Mouse (Mus musculus): ENCODE data around the gene Igf2bp2.

Igf2bp2 gene

DNA sequence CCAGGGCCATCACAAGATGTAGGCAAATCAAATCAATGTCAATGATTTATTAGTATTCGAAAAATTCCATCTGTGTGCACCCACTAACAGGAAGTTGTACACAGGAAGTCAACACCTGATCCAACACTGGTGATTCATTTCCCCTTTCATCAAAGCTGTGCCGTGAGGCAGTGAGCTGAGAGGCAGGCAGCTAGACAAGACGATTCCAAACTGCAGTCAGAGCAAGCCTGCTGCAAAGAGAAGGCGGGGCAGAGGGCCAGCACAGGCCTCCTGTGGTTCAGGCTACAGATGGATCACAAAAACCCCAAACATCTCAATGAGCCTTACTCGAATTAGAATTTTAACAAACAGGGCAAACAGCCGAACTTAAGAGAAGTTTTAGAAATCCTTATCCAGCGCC is 65.4 kb downstream of the Igf2bp2 start:
- no peak for DNase-seq

DNA sequence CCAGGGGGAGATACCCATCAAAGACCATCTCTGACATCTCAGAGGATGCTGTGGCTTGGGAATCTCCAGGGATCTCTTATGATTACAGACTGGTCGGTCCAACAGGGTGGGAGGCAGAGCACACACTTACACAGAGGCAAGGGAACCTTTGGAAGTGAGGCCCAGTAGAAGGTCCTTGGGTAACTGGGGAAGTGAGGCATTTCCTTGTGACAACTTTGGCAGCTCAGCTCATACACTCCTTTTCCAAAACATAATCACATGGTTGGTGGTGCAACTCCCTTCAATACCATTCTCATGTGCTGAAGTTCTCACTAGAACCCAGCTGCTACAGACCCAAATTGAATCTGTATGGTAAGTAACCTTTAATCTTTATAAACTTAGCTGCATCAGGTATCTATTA is 67.3 kb downstream of the Igf2bp2 start:
- no peak for DNase-seq

DNA sequence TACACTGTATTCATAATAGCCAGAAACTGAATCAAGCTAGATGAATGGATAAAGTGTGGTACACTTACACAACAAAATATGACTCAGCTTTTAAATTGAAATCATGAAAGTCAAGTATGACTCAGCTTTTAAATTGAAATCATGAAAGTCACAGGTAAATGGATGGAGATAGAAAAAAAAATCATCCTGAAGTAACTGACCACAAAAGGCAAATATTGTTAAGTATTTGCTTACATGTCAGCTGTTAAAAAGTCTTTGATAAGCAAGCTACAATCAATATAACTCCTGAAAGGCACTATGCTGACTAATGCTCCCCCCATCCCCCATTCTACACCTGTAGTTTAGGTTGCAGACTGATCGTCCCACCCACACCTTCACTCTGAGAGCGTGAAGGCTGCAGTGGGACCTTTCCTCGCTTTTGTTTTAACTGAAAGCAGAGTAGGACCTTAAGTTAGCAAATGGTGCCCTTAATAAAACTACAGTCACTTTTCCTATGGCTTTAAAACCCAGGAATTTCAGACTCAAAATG is 71.8 kb downstream of the Igf2bp2 start:
- no peak for DNase-seq

DNA sequence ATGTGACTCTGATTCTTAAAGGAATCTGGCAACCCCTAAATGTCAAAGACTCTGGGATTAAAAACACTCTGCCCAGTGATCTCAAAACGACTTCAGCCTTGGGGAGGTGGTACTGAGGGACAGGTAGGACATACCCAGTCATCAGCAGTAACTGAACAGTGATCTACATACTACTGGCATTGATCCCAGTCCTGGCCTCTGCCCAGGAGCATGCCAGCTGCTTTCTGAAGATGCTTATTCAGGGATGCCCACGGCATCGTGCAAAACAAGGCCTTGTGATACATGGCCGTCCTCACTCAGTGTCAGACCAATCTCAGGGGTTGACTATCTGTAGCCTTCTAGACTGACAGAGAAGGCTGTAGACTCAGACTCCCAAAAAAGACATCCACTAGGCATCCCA is 77.7 kb downstream of the Igf2bp2 start:
- DNase-seq = no peak

GRCm38 (mm10) chr16:22080125-22080710 is 82.9 kb downstream of the Igf2bp2 start:
- no peak for DNase-seq

DNA sequence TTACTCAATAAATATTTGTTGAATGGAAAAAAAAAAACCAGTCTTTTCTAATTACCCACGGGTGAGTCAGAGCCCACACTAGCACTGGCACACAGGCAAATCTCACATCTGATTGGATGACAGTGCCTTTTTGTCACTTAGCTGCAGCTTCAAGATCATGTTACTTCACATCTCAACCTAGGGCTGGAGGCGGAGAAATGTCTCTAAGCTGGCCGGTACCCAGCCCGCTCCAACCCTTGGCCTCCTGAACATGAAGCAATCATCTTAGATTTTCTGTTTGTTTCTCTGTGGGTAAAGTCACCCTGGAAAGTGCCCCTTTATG is 86.5 kb downstream of the Igf2bp2 start:
- no peak for DNase-seq

- no peak for DNase-seq
Measured at GRCm38 (mm10) chr16:22075829-22076619, 87.1 kb downstream of the Igf2bp2 start.

DNA sequence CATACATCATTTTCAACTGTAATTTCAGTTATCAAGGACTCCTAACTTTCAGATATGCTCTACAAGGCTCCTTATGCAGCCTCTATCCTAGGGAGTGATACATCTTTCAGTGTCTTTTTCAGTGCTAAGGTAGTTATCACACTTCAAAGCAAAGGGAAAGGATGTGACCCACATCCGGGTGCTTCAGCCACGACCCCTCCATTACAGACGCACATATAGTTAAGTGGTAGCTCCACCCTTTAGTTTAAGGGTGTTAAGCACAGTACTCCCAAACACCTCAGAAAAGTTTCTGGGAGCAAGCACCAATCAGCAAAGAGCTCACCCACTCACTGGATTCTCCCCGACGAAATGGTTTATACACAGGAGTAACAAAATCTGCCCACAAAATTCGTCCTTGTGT is 88.0 kb downstream of the Igf2bp2 start:
- DNase-seq = no peak

- no peak for DNase-seq
Measured at GRCm38 (mm10) chr16:22071361-22071760, 91.7 kb downstream of the Igf2bp2 start.

- DNase-seq = peak; percentile 60
Measured at GRCm38 (mm10) chr16:22067406-22067805, 95.7 kb downstream of the Igf2bp2 start.

DNA sequence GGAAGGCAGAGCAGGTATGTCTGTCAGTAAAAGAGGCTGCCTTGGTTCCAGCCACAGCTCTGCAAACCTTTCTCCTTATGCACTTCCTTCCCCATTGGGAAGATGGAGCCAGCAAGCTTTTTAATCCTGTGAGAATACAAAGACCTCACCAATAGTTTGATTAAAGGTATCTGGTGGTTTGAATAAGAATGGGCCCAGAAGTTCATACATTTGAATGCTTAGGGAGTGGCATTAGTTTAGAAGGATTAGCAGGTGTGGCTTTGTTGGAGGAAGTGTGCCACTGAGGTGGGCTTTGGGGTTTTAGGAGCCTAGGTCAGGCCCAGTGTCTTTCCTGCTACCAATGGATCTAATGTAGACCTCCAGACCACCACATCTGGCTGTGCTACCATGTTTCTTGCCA is 97.6 kb downstream of the Igf2bp2 start:
- no peak for DNase-seq

- DNase-seq = no peak
Measured at GRCm38 (mm10) chr16:22062284-22062683, 100.8 kb downstream of the Igf2bp2 start.

DNA sequence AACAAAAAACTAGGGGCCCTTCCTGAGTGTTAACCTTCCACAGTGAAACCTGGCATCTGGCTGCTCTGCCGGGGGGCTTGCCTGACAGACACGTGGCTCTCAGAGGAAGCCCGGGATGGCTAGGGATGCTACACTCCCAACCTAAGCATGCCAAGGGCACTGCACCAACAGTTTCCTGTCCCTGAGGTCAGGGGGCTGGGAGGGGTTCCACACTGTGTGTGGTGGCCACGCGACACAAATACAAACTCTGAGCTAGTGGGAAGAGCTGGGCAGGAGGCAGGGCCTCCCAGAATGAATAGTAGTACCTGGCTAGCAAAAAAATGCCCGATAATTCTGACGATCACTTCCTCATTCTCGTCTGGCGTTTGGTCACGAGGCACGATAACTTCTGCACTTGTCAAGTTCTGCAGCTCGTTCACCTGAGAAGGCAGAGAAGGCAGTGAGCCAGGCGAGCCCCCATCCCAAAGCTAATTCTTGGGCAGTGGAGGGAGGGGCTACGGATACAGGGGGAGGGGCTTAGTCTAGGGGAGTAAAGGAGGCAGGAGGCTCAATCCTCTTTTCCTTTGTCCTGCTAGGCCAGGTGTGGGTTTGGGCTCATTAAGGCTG is 101.4 kb downstream of the Igf2bp2 start:
- DNase-seq = no peak

- no peak for DNase-seq
Measured at GRCm38 (mm10) chr16:22060416-22060815, 102.7 kb downstream of the Igf2bp2 start.

- DNase-seq = no peak
Measured at GRCm38 (mm10) chr16:22058871-22059270, 104.2 kb downstream of the Igf2bp2 start.

- no peak for DNase-seq
Measured at GRCm38 (mm10) chr16:22057498-22057897, 105.6 kb downstream of the Igf2bp2 start.

DNA sequence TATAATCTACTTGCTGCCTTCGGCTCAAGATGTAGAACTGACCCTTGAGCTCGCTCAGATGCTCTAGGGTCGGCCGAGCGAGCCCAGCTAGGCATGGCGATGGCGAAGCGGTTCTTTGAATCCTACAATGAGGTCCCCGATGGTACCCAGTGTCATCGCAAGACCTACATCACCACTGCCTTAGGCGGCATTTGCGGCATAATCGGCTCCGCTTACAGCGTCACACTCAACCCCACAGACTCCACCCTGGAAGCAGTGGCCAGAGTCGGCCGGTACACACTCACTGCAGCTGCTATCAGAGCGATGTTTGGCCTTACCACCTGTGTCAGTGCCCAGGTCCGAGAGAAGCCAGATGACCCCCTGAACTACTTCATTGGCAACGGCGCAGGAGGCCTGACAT is 109.7 kb downstream of the Igf2bp2 start:
- no peak for DNase-seq

GRCm38 (mm10) chr16:22046739-22047366 is 116.2 kb downstream of the Igf2bp2 start:
- DNase-seq = no peak

DNA sequence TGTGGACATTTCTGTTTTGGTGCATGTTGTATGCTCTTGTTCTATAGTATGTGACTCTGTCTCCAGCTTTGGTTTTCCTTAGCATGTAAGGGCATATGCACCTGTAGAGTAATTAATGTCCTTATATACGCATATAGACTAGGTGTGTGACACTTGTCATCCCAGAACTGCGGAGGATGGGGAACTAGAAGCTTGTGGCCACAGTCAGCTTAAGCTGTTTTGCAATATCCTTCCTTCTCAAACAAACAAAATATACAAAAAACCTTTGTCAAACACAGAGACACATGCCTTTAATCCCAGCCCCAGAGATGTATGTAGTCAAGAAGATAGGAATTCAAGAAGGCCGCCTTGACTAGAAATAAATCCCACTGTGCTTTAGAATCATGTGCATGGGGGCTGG is 117.2 kb downstream of the Igf2bp2 start:
- no peak for DNase-seq

- no peak for DNase-seq
Measured at GRCm38 (mm10) chr16:22043830-22044229, 119.3 kb downstream of the Igf2bp2 start.

GRCm38 (mm10) chr16:22039978-22040377 is 123.1 kb downstream of the Igf2bp2 start:
- no peak for DNase-seq

DNA sequence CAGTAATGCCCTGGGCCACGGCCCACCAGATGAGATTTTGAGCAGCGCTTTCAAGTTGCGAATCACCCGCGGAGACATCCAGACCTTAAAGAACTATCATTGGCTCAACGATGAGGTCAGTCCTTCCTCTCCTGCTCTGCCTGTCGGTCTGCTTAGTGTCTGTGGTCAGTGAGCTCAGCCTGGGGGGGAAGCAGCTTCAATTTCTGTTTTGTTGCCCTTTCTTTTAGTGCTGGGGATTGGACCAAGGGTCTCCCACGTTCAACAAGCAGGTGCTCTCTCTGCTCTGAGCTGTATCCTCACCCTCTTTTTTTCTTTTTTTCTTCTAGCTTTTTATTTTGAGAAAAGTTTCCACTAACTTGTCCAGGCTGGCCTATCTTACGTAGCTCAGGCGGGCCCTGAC is 124.5 kb downstream of the Igf2bp2 start:
- no peak for DNase-seq

DNA sequence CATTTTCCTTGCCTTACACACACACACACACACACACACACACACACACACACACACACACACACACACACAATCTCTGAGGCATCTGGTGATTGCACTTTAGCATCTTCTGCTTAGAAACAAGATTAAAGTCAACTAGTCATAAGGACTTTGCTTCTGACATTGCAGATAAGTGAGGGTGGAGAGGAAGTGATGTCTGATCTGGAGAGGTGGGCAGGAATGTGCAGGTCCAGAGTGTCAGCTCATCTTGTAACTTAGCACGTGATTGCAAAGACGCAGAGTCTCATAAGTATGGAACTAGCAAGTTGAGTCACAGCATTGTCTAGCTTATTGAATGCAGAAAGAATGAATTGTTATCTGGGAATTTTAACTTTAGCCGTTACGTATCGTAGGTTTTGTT is 135.6 kb downstream of the Igf2bp2 start:
- no peak for DNase-seq

DNA sequence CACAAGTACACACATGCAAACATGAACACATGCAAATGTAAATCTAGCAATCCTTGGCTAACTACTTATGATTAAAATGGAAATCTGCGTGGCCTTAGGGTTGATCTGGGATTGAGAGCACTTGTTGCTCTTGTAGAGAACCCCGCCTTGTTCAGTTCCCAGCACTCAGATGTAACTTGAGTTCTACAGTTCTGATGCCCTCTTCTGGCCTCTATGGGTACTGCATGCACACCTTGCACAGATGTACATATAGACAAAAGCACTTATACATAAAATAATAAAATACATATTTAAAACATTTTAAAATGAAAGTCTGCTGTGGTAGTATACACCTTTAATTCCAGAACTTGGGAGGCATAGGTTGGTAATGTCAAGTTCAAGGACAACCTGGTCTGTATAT is 141.0 kb downstream of the Igf2bp2 start:
- no peak for DNase-seq
